Mouse (Mus musculus) heart, embryonic 15.5 days (tissue): ENCODE measurements around the gene Olfr1458. TPM values are rescaled to one million over a fixed set of nuclear protein-coding genes. Genes with fewer than 3 reads are reported as not detected.

Experiments used
- ATAC-seq: fragments of 200-750 bp; cut with Nextera tagmentation; replicated peaks from 2 replicates; pipeline ENCODE4 v1.8.0; 2017; ENCODE audit warnings: low read depth, moderate TSS enrichment; ENCODE audit not compliant: insufficient number of reproducible peaks, insufficient read depth, low FRiP score
- H3K27ac ChIP-seq: fragments of 300-500 bp; sonication (generic); 2 replicates; pipeline ENCODE4 v1.5.1; 2015; ENCODE audit warnings: mild to moderate bottlenecking, inconsistent platforms
- H3K27me3 ChIP-seq: fragments of 300-500 bp; sonication (generic); 2 replicates; pipeline ENCODE4 v1.6.1; 2015; ENCODE audit warnings: inconsistent platforms
- H3K36me3 ChIP-seq: fragments of 300-500 bp; sonication (generic); 2 replicates; pipeline ENCODE4 v1.6.1; 2015; ENCODE audit warnings: mild to moderate bottlenecking, inconsistent platforms
- H3K4me1 ChIP-seq: fragments of 300-500 bp; sonication (generic); replicated peaks from 2 replicates; pipeline ENCODE4 v1.6.1; 2015; ENCODE audit warnings: inconsistent platforms
- H3K4me2 ChIP-seq: fragments of 300-500 bp; sonication (generic); 2 replicates; pipeline ENCODE4 v1.6.1; 2015; ENCODE audit warnings: inconsistent platforms, mild to moderate bottlenecking, moderate library complexity
- H3K4me3 ChIP-seq: fragments of 300-500 bp; sonication (generic); 2 replicates; pipeline ENCODE4 v1.5.1; 2015; ENCODE audit warnings: mild to moderate bottlenecking, inconsistent platforms
- H3K9ac ChIP-seq: fragments of 300-500 bp; sonication (generic); 2 replicates; pipeline ENCODE4 v1.6.1; 2015; ENCODE audit warnings: mild to moderate bottlenecking, inconsistent platforms
- H3K9me3 ChIP-seq: fragments of 300-500 bp; sonication (generic); replicated peaks from 2 replicates; pipeline ENCODE4 v1.6.1; 2016; ENCODE audit warnings: inconsistent platforms
- WGBS: fragments of 180-500 bp; shearing (Covaris S2); methylation state at CpG from one replicate; pipeline ENCODE4 v1.1.7; 2015; ENCODE audit warnings: mixed read lengths; 5-methylcytosine and 5-hydroxymethylcytosine counted together
- polyA plus RNA-seq: library from polyadenylated mRNA; unstranded; fragments of >200 nt; fragmentation: Nextera tagmentation; extraction: Ambion mirVana; gene quantifications from 2 replicates; pipeline ENCODE4 v1.2.1, GENCODE M21; 2015

Gene Olfr1458
- polyA plus RNA-seq = not detected in 2 replicates

DNA sequence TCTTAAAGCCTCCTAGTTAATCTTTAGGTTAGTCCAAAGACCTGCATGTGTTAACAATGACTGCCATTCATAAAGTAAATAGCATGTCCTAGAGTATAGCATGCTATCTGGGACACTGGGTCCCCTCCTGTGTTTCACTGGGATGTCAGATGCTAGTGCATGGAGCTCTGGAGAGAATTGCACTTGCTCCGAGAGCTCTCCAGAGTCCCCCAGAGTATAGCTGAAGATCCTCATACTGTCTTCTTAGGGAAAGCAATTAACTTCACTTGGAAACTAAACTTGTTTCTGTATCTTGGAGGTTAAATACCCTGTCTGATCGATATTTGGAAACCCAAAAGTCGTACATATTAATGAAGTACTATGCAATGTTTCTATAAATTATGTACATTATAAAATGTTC, at the start of gene Olfr1458:
Gene Olfr1458, minus strand, starts transcription at position 101 of the 400 bp plus-strand sequence.
- H3K9ac ChIP-seq = no peak within 1 kb of the TSS
- ATAC-seq = no peak
- 65% methylated on average over 3 of the region's 3 CpGs for WGBS

GRCm38 (mm10) chr19:13149449-13149848, 42.9 kb upstream of the Olfr1458 start, which contains the start of gene Olfr1459:
Gene Olfr1459, minus strand, starts transcription at chr19:13149549.
- Histone ChIP-seq H3K27me3 (no peaks in the 10 kb centered on the region), H3K4me1 (no peaks in the 10 kb centered on the region), H3K4me2 (no peak within 1 kb of the TSS), H3K9me3 (no peaks in the 10 kb centered on the region), H3K36me3 (no peaks in the 10 kb centered on the region), H3K27ac (no peak within 1 kb of the TSS), H3K9ac (no peak within 1 kb of the TSS), H3K4me3 (no peak within 1 kb of the TSS)
- ATAC-seq = no peak
- WGBS = 56% methylated on average over 1 of the region's 1 CpGs

More for the DNA sequence above, at the start of gene Olfr1458:
- Histone ChIP-seq H3K36me3 (no peaks in the 10 kb centered on the region), H3K27ac (no peak within 1 kb of the TSS), H3K27me3 (no peaks in the 10 kb centered on the region), H3K4me2 (no peak within 1 kb of the TSS), H3K9me3 (no peaks in the 10 kb centered on the region), H3K4me1 (no peaks in the 10 kb centered on the region), H3K4me3 (no peak within 1 kb of the TSS)

DNA sequence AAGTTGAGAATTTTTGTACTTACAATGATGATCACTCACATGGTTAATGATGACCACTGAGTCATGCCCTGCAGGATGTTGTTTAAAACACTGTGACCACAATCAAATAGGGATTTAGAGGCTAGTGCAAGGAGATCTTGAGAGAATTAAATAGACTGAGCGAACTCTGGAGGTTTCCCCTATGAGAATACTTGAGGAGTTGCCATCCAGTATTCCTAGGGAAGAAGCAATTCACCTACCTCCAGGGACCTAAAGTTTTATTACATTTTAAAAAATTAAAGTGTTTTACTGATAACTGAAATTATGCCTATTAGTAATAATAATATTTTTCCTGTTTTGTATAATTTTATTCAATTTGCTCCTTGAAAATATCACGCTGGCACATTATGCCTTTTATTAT, 8.8 kb downstream of the Olfr1458 start, which contains the start of gene Olfr1457:
Gene Olfr1457, minus strand, starts transcription at position 101 of the 400 bp plus-strand sequence.
- H3K4me2 ChIP-seq = no peak within 1 kb of the TSS
- ATAC-seq = no peak
- 68% methylated on average over 2 of the region's 2 CpGs for WGBS
- H3K36me3 ChIP-seq = no peaks in the 10 kb centered on the region
- H3K9ac ChIP-seq = no peak within 1 kb of the TSS
- H3K9me3 ChIP-seq = no peaks in the 10 kb centered on the region; the same call in 1 of the 2 replicates
- H3K27ac ChIP-seq = no peak within 1 kb of the TSS
- H3K27me3 ChIP-seq = no peaks in the 10 kb centered on the region
- H3K4me3 ChIP-seq = no peak within 1 kb of the TSS
- H3K4me1 ChIP-seq = no peaks in the 10 kb centered on the region

GRCm38 (mm10) chr19:13093908-13094307, 12.7 kb downstream of the Olfr1458 start:
- 81% methylated on average over 1 of the region's 1 CpGs for WGBS

GRCm38 (mm10) chr19:13060310-13060709, 46.3 kb downstream of the Olfr1458 start, which contains the start of gene Olfr1454:
Gene Olfr1454, plus strand, starts transcription at chr19:13060610.
- H3K4me1 ChIP-seq = no peaks in the 10 kb centered on the region
- no peak within 1 kb of the TSS for H3K27ac ChIP-seq
- no peaks in the 10 kb centered on the region for H3K27me3 ChIP-seq
- H3K4me3 ChIP-seq = no peak within 1 kb of the TSS
- ATAC-seq = no peak
- H3K9me3 ChIP-seq = 0 out of 2 replicates have a peak, but pooled peaks cover 5% of the 10 kb centered on the region
- H3K4me2 ChIP-seq = no peak within 1 kb of the TSS
- no peak within 1 kb of the TSS for H3K9ac ChIP-seq
- WGBS = 55% methylated on average over 2 of the region's 2 CpGs
- no peaks in the 10 kb centered on the region for H3K36me3 ChIP-seq

More at GRCm38 (mm10) chr19:13093908-13094307, 12.7 kb downstream of the Olfr1458 start:
- no peak overlapping the region for H3K9ac ChIP-seq
- no peaks in the 10 kb centered on the region for H3K4me1 ChIP-seq
- H3K36me3 ChIP-seq = no peaks in the 10 kb centered on the region
- no peak overlapping the region for H3K4me3 ChIP-seq
- H3K9me3 ChIP-seq = peaks cover 6% of the 10 kb centered on the region; the same call in 1 of the 2 replicates
- no peak overlapping the region for H3K4me2 ChIP-seq
- ATAC-seq = no peak
- no peaks in the 10 kb centered on the region for H3K27me3 ChIP-seq
- no peak overlapping the region for H3K27ac ChIP-seq

Other genes starting within 250 kb of the Olfr1458 start
- gene Olfr1444, start 249.5 kb downstream of the Olfr1458 start, polyA plus RNA-seq = not detected in 2 replicates
- gene Olfr1445, start 222.9 kb downstream of the Olfr1458 start, polyA plus RNA-seq = not detected in 2 replicates
- not detected in 2 replicates for gene Olfr1446, start 213.3 kb downstream of the Olfr1458 start, polyA plus RNA-seq
- gene Olfr1447, start 203.0 kb downstream of the Olfr1458 start, polyA plus RNA-seq = not detected in 2 replicates
- not detected in 2 replicates for gene Olfr1448, start 182.4 kb downstream of the Olfr1458 start, polyA plus RNA-seq
- gene Olfr1449, start 175.9 kb downstream of the Olfr1458 start, polyA plus RNA-seq = not detected in 2 replicates
- gene Olfr1450, start 156.5 kb downstream of the Olfr1458 start, polyA plus RNA-seq = not detected in 2 replicates
- not detected in 2 replicates for gene Olfr1451, start 111.8 kb downstream of the Olfr1458 start, polyA plus RNA-seq
- not detected in 2 replicates for gene Olfr1453, start 78.4 kb downstream of the Olfr1458 start, polyA plus RNA-seq
- gene Olfr1454, start 46.2 kb downstream of the Olfr1458 start, polyA plus RNA-seq = not detected in 2 replicates
- gene Olfr1457, start 8.9 kb downstream of the Olfr1458 start, polyA plus RNA-seq = not detected in 2 replicates
- not detected in 2 replicates for gene Olfr1459, start 42.8 kb upstream of the Olfr1458 start, polyA plus RNA-seq
- gene Olfr1461, start 56.2 kb upstream of the Olfr1458 start, polyA plus RNA-seq = not detected in 2 replicates
- gene Olfr1462, start 79.0 kb upstream of the Olfr1458 start, polyA plus RNA-seq = not detected in 2 replicates
- gene Olfr1463, start 124.6 kb upstream of the Olfr1458 start, polyA plus RNA-seq = not detected in 2 replicates
- gene Olfr1465, start 208.8 kb upstream of the Olfr1458 start, polyA plus RNA-seq = not detected in 2 replicates
- gene Olfr1466, start 232.1 kb upstream of the Olfr1458 start, polyA plus RNA-seq = not detected in 2 replicates